Mouse (Mus musculus) MEL (cell line): Measurements from ENCODE around the gene Hlf. TPM values are rescaled to one million over a fixed set of nuclear protein-coding genes. Genes with fewer than 3 reads are reported as not detected.

Source experiments
- DNase-seq: peaks from one replicate; pipeline ENCODE4 v3.0.0; 2011; ENCODE audit warnings: low read depth, low spot score
- H3K27ac ChIP-seq: 2 replicates; pipeline ENCODE4 v1.5.1; 2012; ENCODE audit warnings: low read depth, mild to moderate bottlenecking, control low read depth, low read length, moderate library complexity; ENCODE audit not compliant: control insufficient read depth
- H3K27me3 ChIP-seq, 2 experiments: fragments of 150-350 bp in 1 of 2; sonication (generic) in 1 of 2; 2 replicates each; pipeline ENCODE4 v1.6.1; 2012; ENCODE audit warnings: low read length in 2 of 2, mild to moderate bottlenecking in 2 of 2, improper control_type of control experiment in 1 of 2, moderate library complexity in 1 of 2; ENCODE audit not compliant: insufficient read depth in 2 of 2, control insufficient read depth in 1 of 2
- H3K36me3 ChIP-seq, 2 experiments: 2 replicates each; pipeline ENCODE4 v1.6.1; 2012 to 2014; ENCODE audit warnings: low read length in 2 of 2, improper control_type of control experiment in 1 of 2, inconsistent platforms in 1 of 2, mild to moderate bottlenecking in 1 of 2; ENCODE audit not compliant: insufficient read depth in 2 of 2, control insufficient read depth in 1 of 2
- H3K4me1 ChIP-seq, 2 experiments: fragments of 150-350 bp in 1 of 2; sonication (generic) in 1 of 2; 2 replicates each; pipeline ENCODE4 v1.6.1; 2012; ENCODE audit warnings: low read length in 2 of 2, improper control_type of control experiment in 1 of 2, mild to moderate bottlenecking in 1 of 2; ENCODE audit not compliant: insufficient read depth in 2 of 2, control insufficient read depth in 1 of 2
- H3K4me3 ChIP-seq, 2 experiments: fragments of 150-350 bp in 1 of 2; sonication (generic) in 1 of 2; 2 replicates each; pipeline ENCODE4 v1.5.1; 2012; ENCODE audit warnings: low read depth in 2 of 2, low read length in 2 of 2, mild to moderate bottlenecking in 2 of 2, moderate library complexity in 2 of 2, control low read depth in 1 of 2, improper control_type of control experiment in 1 of 2; ENCODE audit not compliant: control insufficient read depth in 1 of 2, insufficient read depth in 1 of 2
- H3K79me2 ChIP-seq: 2 replicates; pipeline ENCODE4 v1.6.1; 2012; ENCODE audit warnings: mild to moderate bottlenecking, low read length, moderate library complexity; ENCODE audit not compliant: control insufficient read depth, poor library complexity, insufficient read depth
- H3K9ac ChIP-seq: 2 replicates; pipeline ENCODE4 v1.6.1; 2012; ENCODE audit warnings: low read depth, mild to moderate bottlenecking, control low read depth, low read length, moderate library complexity; ENCODE audit not compliant: control insufficient read depth, poor library complexity, severe bottlenecking
- H3K9me3 ChIP-seq: fragments of 150-350 bp; sonication (generic); replicated peaks from 2 replicates; pipeline ENCODE4 v1.6.1; 2012; ENCODE audit warnings: mild to moderate bottlenecking, low read length, improper control_type of control experiment, moderate library complexity; ENCODE audit not compliant: insufficient read depth
- BHLHE40 ChIP-seq: IDR thresholded peaks from 2 replicates; pipeline ENCODE4 v1.6.1; 2012; ENCODE audit warnings: low read depth, mild to moderate bottlenecking, inconsistent platforms, low read length, improper control_type of control experiment, borderline replicate concordance
- CHD2 ChIP-seq: IDR thresholded peaks from 2 replicates; pipeline ENCODE4 v1.6.1; 2011; ENCODE audit warnings: low read length, improper control_type of control experiment
- EP300 ChIP-seq, 2 experiments: IDR thresholded peaks; 2 replicates each; pipeline ENCODE4 v1.6.1; 2011; ENCODE audit warnings: improper control_type of control experiment in 2 of 2, low read length in 2 of 2, low read depth in 1 of 2, mild to moderate bottlenecking in 1 of 2
- ETS1 ChIP-seq: IDR thresholded peaks from 2 replicates; pipeline ENCODE4 v1.6.1; 2012; ENCODE audit warnings: low read depth, mild to moderate bottlenecking, inconsistent platforms, low read length, improper control_type of control experiment, moderate library complexity
- GABPA ChIP-seq: IDR thresholded peaks from 2 replicates; pipeline ENCODE4 v1.6.1; 2012; ENCODE audit warnings: low read depth, mild to moderate bottlenecking, inconsistent platforms, low read length, improper control_type of control experiment, moderate library complexity
- GATA1 ChIP-seq: IDR thresholded peaks from 2 replicates; pipeline ENCODE4 v1.6.1; 2011; ENCODE audit warnings: low read depth, low read length, improper control_type of control experiment
- JUND ChIP-seq: IDR thresholded peaks from 2 replicates; pipeline ENCODE4 v1.6.1; 2011; ENCODE audit warnings: low read depth, mild to moderate bottlenecking, improper control_type of control experiment, low read length
- KAT2A ChIP-seq: conservative IDR thresholded peaks from 2 replicates; pipeline ENCODE4 v1.6.1; 2012; ENCODE audit warnings: low read depth, low read length, improper control_type of control experiment, inconsistent platforms
- MXI1 ChIP-seq: IDR thresholded peaks from 2 replicates; pipeline ENCODE4 v1.6.1; 2011; ENCODE audit warnings: mild to moderate bottlenecking, low read depth, low read length, improper control_type of control experiment
- MYC ChIP-seq: IDR thresholded peaks from 2 replicates; pipeline ENCODE4 v1.6.1; 2011; ENCODE audit warnings: low read depth, mild to moderate bottlenecking, low read length, improper control_type of control experiment, moderate library complexity
- NELFE ChIP-seq: IDR thresholded peaks from 2 replicates; pipeline ENCODE4 v1.6.1; 2011; ENCODE audit warnings: low read depth, low read length, improper control_type of control experiment
- POLR2A ChIP-seq, 2 experiments: IDR thresholded peaks; 2 replicates each; pipeline ENCODE4 v1.6.1; 2011 to 2012; ENCODE audit warnings: low read length in 2 of 2, mild to moderate bottlenecking in 2 of 2, control low read depth in 1 of 2, improper control_type of control experiment in 1 of 2, low read depth in 1 of 2, moderate library complexity in 1 of 2; ENCODE audit not compliant: control insufficient read depth in 1 of 2, insufficient read depth in 1 of 2, poor library complexity in 1 of 2
- POLR2AphosphoS5 ChIP-seq: IDR thresholded peaks from 2 replicates; pipeline ENCODE4 v1.6.1; 2012; ENCODE audit warnings: low read depth, borderline replicate concordance, mild to moderate bottlenecking, inconsistent platforms, low read length, moderate library complexity, mixed read lengths
- RAD21 ChIP-seq: IDR thresholded peaks from 2 replicates; pipeline ENCODE4 v1.6.1; 2011; ENCODE audit warnings: mild to moderate bottlenecking, low read depth, low read length, improper control_type of control experiment
- RCOR1 ChIP-seq: IDR thresholded peaks from 2 replicates; pipeline ENCODE4 v1.6.1; 2012; ENCODE audit warnings: low read depth, mild to moderate bottlenecking, inconsistent platforms, low read length, improper control_type of control experiment
- SIN3A ChIP-seq: IDR thresholded peaks from 2 replicates; pipeline ENCODE4 v1.6.1; 2012; ENCODE audit warnings: low read length, improper control_type of control experiment, inconsistent platforms
- TBP ChIP-seq: IDR thresholded peaks from 2 replicates; pipeline ENCODE4 v1.8.0; 2011; ENCODE audit warnings: low read depth, low read length, improper control_type of control experiment
- TCF12 ChIP-seq: IDR thresholded peaks from 2 replicates; pipeline ENCODE4 v1.6.1; 2014; ENCODE audit warnings: low read depth, mild to moderate bottlenecking, inconsistent platforms, low read length, improper control_type of control experiment, moderate library complexity
- UBTF ChIP-seq: IDR thresholded peaks from 2 replicates; pipeline ENCODE4 v1.6.1; 2012; ENCODE audit warnings: low read depth, mild to moderate bottlenecking, inconsistent platforms, low read length, improper control_type of control experiment, moderate library complexity, borderline replicate concordance; ENCODE audit not compliant: insufficient read depth
- USF1 ChIP-seq: IDR thresholded peaks from 2 replicates; pipeline ENCODE4 v1.6.1; 2014; ENCODE audit warnings: low read depth, mild to moderate bottlenecking, inconsistent platforms, low read length, improper control_type of control experiment, moderate library complexity
- USF2 ChIP-seq, 2 experiments: IDR thresholded peaks; 2 replicates each; pipeline ENCODE4 v1.6.1; 2011 to 2012; ENCODE audit warnings: improper control_type of control experiment in 2 of 2, low read length in 2 of 2, borderline replicate concordance in 1 of 2, inconsistent platforms in 1 of 2, low read depth in 1 of 2, mild to moderate bottlenecking in 1 of 2; ENCODE audit not compliant: insufficient read depth in 1 of 2
- ZC3H11A ChIP-seq: IDR thresholded peaks from 2 replicates; pipeline ENCODE4 v1.6.1; 2012; ENCODE audit warnings: low read depth, mild to moderate bottlenecking, inconsistent platforms, low read length, improper control_type of control experiment
- ZKSCAN1 ChIP-seq: IDR thresholded peaks from 2 replicates; pipeline ENCODE4 v1.6.1; 2012; ENCODE audit warnings: low read depth, mild to moderate bottlenecking, inconsistent platforms, low read length, improper control_type of control experiment, moderate library complexity
- ZNF384 ChIP-seq: IDR thresholded peaks from 2 replicates; pipeline ENCODE4 v1.6.1; 2012; ENCODE audit warnings: low read depth, mild to moderate bottlenecking, inconsistent platforms, low read length, improper control_type of control experiment
- polyA plus RNA-seq, 2 experiments: library from polyadenylated mRNA; stranded (reverse) in 1 of 2; unstranded in 1 of 2; fragments of >175 nt in 1 of 2; fragments of >200 nt in 1 of 2; gene quantifications; 2 replicates each; pipeline versions ENCODE4 v1.2.1 to v1.2.4; 2012; ENCODE audit warnings: low replicate concordance in 2 of 2, low read depth in 1 of 2; ENCODE audit not compliant: insufficient read length in 2 of 2, insufficient read depth in 1 of 2, missing spikeins in 1 of 2
- total RNA-seq: library from RNA; depleted of rRNA; stranded (reverse); fragments of 300-350 nt; gene quantifications from 2 replicates; pipeline ENCODE4 v1.2.3, GENCODE M21; 2012

Gene Hlf
- total and polyA plus RNA-seq, 3 experiments, result 0.42 to 1.5 TPM; not detected in 1

GRCm38 (mm10) chr11:90376436-90376835 lies 14.3 kb downstream of the Hlf start (continued):
- no peak for TF ChIP-seq GABPA

DNA sequence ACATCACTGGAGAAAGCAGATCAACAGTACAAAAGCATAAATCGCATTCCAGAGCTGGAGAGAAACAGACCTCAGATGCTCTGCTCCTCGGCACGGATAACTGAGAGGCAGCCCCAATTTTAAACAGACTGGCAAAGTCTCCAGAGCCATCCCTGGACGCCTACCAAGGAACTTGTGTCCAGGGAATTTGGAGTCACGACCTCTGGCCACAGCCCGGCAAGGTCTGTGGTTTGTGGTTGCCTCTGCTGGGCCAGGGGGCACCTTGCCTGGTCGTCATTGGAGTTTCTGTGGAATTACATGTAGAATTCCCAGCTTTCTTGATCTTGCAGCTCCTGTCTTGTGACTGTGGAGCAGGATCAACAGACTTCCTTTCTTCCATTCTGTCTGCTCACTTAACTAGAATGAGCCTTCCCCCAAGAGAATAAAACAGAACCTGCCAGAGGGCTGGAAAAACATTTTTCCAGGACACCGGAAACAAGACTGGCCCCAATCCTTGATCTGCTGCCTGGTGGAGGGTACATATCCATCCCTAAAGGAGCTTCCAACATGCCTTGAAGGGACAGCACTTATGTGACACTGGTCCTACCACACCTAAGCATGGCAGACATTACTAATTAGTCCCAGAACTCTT lies 19.1 kb downstream of the Hlf start:
- Histone ChIP-seq H3K27me3 (no peaks in the 10 kb centered on the region), H3K4me3 (no peak overlapping the region)
- TF ChIP-seq KAT2A (no peak), EP300 (IDR thresholded peaks at IDR 0.05; ENCODE audit: low read depth in 1 of 2, low read length in 2 of 2) (no peak), NELFE (no peak), RCOR1 (no peak), ZNF384 (no peak), ETS1 (no peak), UBTF (no peak), USF2 (IDR thresholded peaks at IDR 0.05; ENCODE audit: borderline replicate concordance in 1 of 2, insufficient read depth in 1 of 2, low read depth in 1 of 2, low read length in 2 of 2) (no peak), MXI1 (no peak)
- TF ChIP-seq, all 39 proteins: peak for 0
- H3K27ac ChIP-seq, result no peak overlapping the region
- H3K9ac ChIP-seq, result no peak overlapping the region
- no peaks in the 10 kb centered on the region for H3K4me1 ChIP-seq
- H3K9me3 ChIP-seq, result no peaks in the 10 kb centered on the region
- no peaks in the 10 kb centered on the region for H3K79me2 ChIP-seq
- H3K36me3 ChIP-seq, result no peaks in the 10 kb centered on the region
- DNase-seq, result no peak

GRCm38 (mm10) chr11:90370789-90371291 lies 19.9 kb downstream of the Hlf start:
- Histone ChIP-seq H3K9me3 (no peaks in the 10 kb centered on the region), H3K79me2 (no peaks in the 10 kb centered on the region), H3K27me3 (no peaks in the 10 kb centered on the region), H3K4me1 (no peaks in the 10 kb centered on the region), H3K4me3 (no peak overlapping the region), H3K9ac (no peak overlapping the region)
- TF ChIP-seq ZC3H11A, result no peak
- TF ChIP-seq BHLHE40, result no peak
- TF ChIP-seq GATA1, result no peak
- no peak for TF ChIP-seq ZKSCAN1
- TF ChIP-seq USF1, result no peak
- no peak for TF ChIP-seq POLR2A (IDR thresholded peaks at IDR 0.05; ENCODE audit: control insufficient read depth in 1 of 2, insufficient read depth in 1 of 2, low read depth in 1 of 2, low read length in 2 of 2, poor library complexity in 1 of 2)
- TF ChIP-seq SIN3A, result no peak
- no peak for TF ChIP-seq UBTF
- no peak for TF ChIP-seq POLR2AphosphoS5
- TF ChIP-seq RAD21, result no peak
- no peak for TF ChIP-seq RCOR1
- TF ChIP-seq TCF12, result no peak
- no peak for TF ChIP-seq TBP
- TF ChIP-seq JUND, result no peak
- no peak for TF ChIP-seq ZNF384
- no peak for TF ChIP-seq NELFE
- no peak for TF ChIP-seq KAT2A
- TF ChIP-seq GABPA, result no peak
- no peak for TF ChIP-seq MYC
- TF ChIP-seq CHD2, result no peak
- TF ChIP-seq, all 39 proteins: peak for 0
- Histone ChIP-seq H3K27ac (no peak overlapping the region), H3K36me3 (no peaks in the 10 kb centered on the region)
- DNase-seq, result no peak
